Mouse (Mus musculus) cerebellum, adult 2 months (tissue): ENCODE data around the gene Fam19a5.

ENCODE experiments used
- CTCF ChIP-seq: fragments of 200-500 bp; IDR thresholded peaks from 2 replicates; pipeline ENCODE4 v1.5.1; 2011; ENCODE audit warnings: low read depth, mild to moderate bottlenecking, control low read depth, low read length, moderate library complexity, borderline replicate concordance; ENCODE audit not compliant: insufficient read depth
- POLR2A ChIP-seq: fragments of 200-500 bp; IDR thresholded peaks from 2 replicates; pipeline ENCODE4 v1.6.1; 2011; ENCODE audit warnings: low read length, control low read depth, borderline replicate concordance; ENCODE audit not compliant: insufficient read depth

DNA sequence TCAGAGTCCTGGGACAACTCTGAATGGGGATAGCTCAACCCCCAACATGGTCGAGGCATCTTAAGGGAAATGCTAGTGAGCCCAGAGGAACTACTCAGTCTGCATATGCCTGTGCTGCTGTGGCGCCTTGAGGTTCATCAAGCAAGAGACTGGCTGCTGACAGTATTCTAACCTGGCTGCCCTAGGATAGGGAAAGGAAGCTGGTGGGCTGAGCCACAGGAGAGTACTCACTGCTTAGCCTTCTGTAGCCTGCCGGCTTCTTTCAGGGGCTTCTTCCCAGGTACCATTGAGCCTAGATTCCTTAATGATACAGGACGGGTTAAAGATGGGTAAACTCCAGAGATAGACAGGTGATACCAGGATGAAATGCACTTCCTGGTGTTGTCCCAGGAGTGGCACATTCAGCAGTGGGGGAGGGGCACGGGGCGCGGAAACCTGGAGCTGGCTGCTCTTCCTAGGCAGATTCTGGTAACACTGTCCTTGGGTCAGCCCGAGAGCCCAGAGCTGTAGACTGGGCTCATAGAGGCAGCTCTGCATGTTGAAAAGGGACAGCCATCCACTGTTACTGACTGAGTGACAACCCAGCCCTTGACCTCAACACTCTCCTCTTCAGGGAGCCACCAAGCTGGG is 1.7 kb downstream of the Fam19a5 start:
- TF ChIP-seq CTCF (no peak), POLR2A (no peak)
